Mouse (Mus musculus): ENCODE measurements around the gene Kitl.

Gene Kitl

GRCm38 (mm10) chr10:100015370-100016325 is at the start of gene Kitl:
Kitl (plus strand) TSS chr10:100015630.
- DNase-seq (ENCODE audit: low read depth, low spot score), result no peak

GRCm38 (mm10) chr10:99972866-99973265 is 42.6 kb upstream of the Kitl start:
- DNase-seq (ENCODE audit: low read depth, low spot score), result no peak

GRCm38 (mm10) chr10:99980096-99980495 is 35.3 kb upstream of the Kitl start:
- no peak for DNase-seq (ENCODE audit: low read depth, low spot score)

GRCm38 (mm10) chr10:99980916-99981315 is 34.5 kb upstream of the Kitl start:
- no peak for DNase-seq (ENCODE audit: low read depth, low spot score)

- no peak for DNase-seq (ENCODE audit: low read depth, low spot score)
These were observed 33.5 kb upstream of the Kitl start for GRCm38 (mm10) chr10:99981887-99982286.

- DNase-seq (ENCODE audit: low read depth, low spot score), result no peak
These were observed 28.7 kb upstream of the Kitl start for GRCm38 (mm10) chr10:99986745-99987144.

GRCm38 (mm10) chr10:99989758-99990157 is 25.7 kb upstream of the Kitl start:
- DNase-seq (ENCODE audit: low read depth, low spot score), result no peak

- DNase-seq (ENCODE audit: low read depth, low spot score), result no peak
These were observed 23.3 kb upstream of the Kitl start for GRCm38 (mm10) chr10:99992121-99992520.

GRCm38 (mm10) chr10:100001452-100001851 is 14.0 kb upstream of the Kitl start:
- no peak for DNase-seq (ENCODE audit: low read depth, low spot score)

GRCm38 (mm10) chr10:100003797-100004196 is 11.6 kb upstream of the Kitl start:
- no peak for DNase-seq (ENCODE audit: low read depth, low spot score)

- no peak for DNase-seq (ENCODE audit: low read depth, low spot score)
These were observed 5.7 kb upstream of the Kitl start for GRCm38 (mm10) chr10:100009681-100010080.

GRCm38 (mm10) chr10:100010291-100010690 is 5.1 kb upstream of the Kitl start:
- no peak for DNase-seq (ENCODE audit: low read depth, low spot score)

- DNase-seq (ENCODE audit: low read depth, low spot score), result no peak
These were observed 1.3 kb upstream of the Kitl start for GRCm38 (mm10) chr10:100014096-100014495.

GRCm38 (mm10) chr10:100016326-100016709 is 888 bp downstream of the Kitl start:
- no peak for DNase-seq (ENCODE audit: low read depth, low spot score)

GRCm38 (mm10) chr10:100016941-100017770 is 1.7 kb downstream of the Kitl start:
- no peak for DNase-seq (ENCODE audit: low read depth, low spot score)

- no peak for DNase-seq (ENCODE audit: low read depth, low spot score)
These were observed 2.3 kb downstream of the Kitl start for GRCm38 (mm10) chr10:100017771-100018070.

GRCm38 (mm10) chr10:100018493-100018892 is 3.1 kb downstream of the Kitl start:
- DNase-seq (ENCODE audit: low read depth, low spot score), result no peak

- no peak for DNase-seq (ENCODE audit: low read depth, low spot score)
These were observed 4.1 kb downstream of the Kitl start for GRCm38 (mm10) chr10:100019246-100020195.

- no peak for DNase-seq (ENCODE audit: low read depth, low spot score)
These were observed 6.8 kb downstream of the Kitl start for GRCm38 (mm10) chr10:100022090-100022834.

GRCm38 (mm10) chr10:100022835-100023093 is 7.3 kb downstream of the Kitl start:
- no peak for DNase-seq (ENCODE audit: low read depth, low spot score)

- DNase-seq (ENCODE audit: low read depth, low spot score), result no peak
These were observed 10.2 kb downstream of the Kitl start for GRCm38 (mm10) chr10:100025665-100026064.

All from c-Kit-negative CD71-positive TER-119-positive erythroid progenitor cells, embryonic 14.5 days (primary cell).